Mouse (Mus musculus) heart, adult 2 months (tissue): ENCODE measurements around the gene Fam129b. TPM values are rescaled to one million over a fixed set of nuclear protein-coding genes. Genes with fewer than 3 reads are reported as not detected.

Source experiments
- DNase-seq, 2 experiments: peaks; one replicate each; pipeline ENCODE4 v3.0.0; 2021
- H3K27ac ChIP-seq: fragments of 200-600 bp; 2 replicates; pipeline ENCODE4 v1.8.1; 2022
- H3K27me3 ChIP-seq: fragments of 200-500 bp; 2 replicates; pipeline ENCODE4 v1.6.1; 2012; ENCODE audit warnings: mild to moderate bottlenecking, low read length, inconsistent platforms, mixed read lengths; ENCODE audit not compliant: control insufficient read depth, insufficient read depth
- H3K36me3 ChIP-seq: fragments of 200-500 bp; 2 replicates; pipeline ENCODE4 v1.6.1; 2012; ENCODE audit warnings: low read length, inconsistent platforms; ENCODE audit not compliant: control insufficient read depth, insufficient read depth
- H3K4me1 ChIP-seq: fragments of 200-500 bp; 2 replicates; pipeline ENCODE4 v1.6.1; 2011; ENCODE audit warnings: low read length; ENCODE audit not compliant: control insufficient read depth, insufficient read depth
- H3K4me3 ChIP-seq: fragments of 200-600 bp; 2 replicates; pipeline ENCODE4 v1.8.1; 2022
- H3K79me2 ChIP-seq: fragments of 200-500 bp; replicated peaks from 2 replicates; pipeline ENCODE4 v1.6.1; 2012; ENCODE audit warnings: mild to moderate bottlenecking, inconsistent platforms, low read length, moderate library complexity, mixed read lengths; ENCODE audit not compliant: control insufficient read depth, insufficient read depth
- H3K9ac ChIP-seq: fragments of 200-500 bp; 2 replicates; pipeline ENCODE4 v1.6.1; 2012; ENCODE audit warnings: low read depth, mild to moderate bottlenecking, control low read depth, inconsistent platforms, low read length, mixed read lengths
- CTCF ChIP-seq: fragments of 200-600 bp; IDR thresholded peaks from 2 replicates; pipeline ENCODE4 v1.8.1; 2022; ENCODE audit warnings: antibody characterized with exemption, mild to moderate bottlenecking, moderate library complexity
- EP300 ChIP-seq: fragments of 200-500 bp; IDR thresholded peaks from 2 replicates; pipeline ENCODE4 v1.6.1; 2011; ENCODE audit warnings: low read depth, low read length, control low read depth; ENCODE audit not compliant: insufficient read depth
- POLR2A ChIP-seq: fragments of 200-500 bp; IDR thresholded peaks from 2 replicates; pipeline ENCODE4 v1.6.1; 2011; ENCODE audit warnings: mild to moderate bottlenecking, low read depth, low read length, control low read depth; ENCODE audit not compliant: insufficient read depth
- WGBS: fragments of 180-500 bp; shearing (Covaris S2); methylation state at CpG from one replicate; pipeline ENCODE4 v1.1.7; 2018; 5-methylcytosine and 5-hydroxymethylcytosine counted together
- intact Hi-C: fragments of 180-260 bp; cut with DNase I; formaldehyde crosslinking; loops from one replicate; pipeline ENCODE4 v1.15.1; 2025
- polyA plus RNA-seq: library from polyadenylated mRNA; depleted of rRNA; stranded (reverse); fragments of >200 nt; gene quantifications from 2 replicates; pipeline ENCODE4 v1.2.3, GENCODE M21; 2012
- total RNA-seq, 2 experiments: library from RNA; stranded (reverse); gene quantifications; 2 replicates each; pipeline ENCODE4 v1.2.3; 2021

The Fam129b gene
- total and polyA plus RNA-seq, 3 experiments: 19.5 to 21.0 (median 20.0) TPM

GRCm38 (mm10) chr2:32928947-32929829, 53.3 kb downstream of the Fam129b start:
- no peaks in the 10 kb centered on the region for H3K27me3 ChIP-seq
- no peaks in the 10 kb centered on the region for H3K4me1 ChIP-seq
- no peak overlapping the region for H3K4me3 ChIP-seq
- no peaks in the 10 kb centered on the region for H3K79me2 ChIP-seq
- TF ChIP-seq CTCF: no peak
- no peak for TF ChIP-seq EP300
- TF ChIP-seq POLR2A: no peak
- intact Hi-C loops: loop anchor here (1.0 to 5.0 kb wide), 2 partner anchors 65 to 142 kb away; no protein-coding TSS in a partner anchor
- 87% methylated on average over 19 of the region's 19 CpGs for WGBS
- no peaks in the 10 kb centered on the region for H3K36me3 ChIP-seq
- no peak overlapping the region for H3K9ac ChIP-seq
- no peak for DNase-seq
- no peak overlapping the region for H3K27ac ChIP-seq

GRCm38 (mm10) chr2:32931730-32932129, 55.8 kb downstream of the Fam129b start:
- TF ChIP-seq POLR2A (no peak), EP300 (no peak), CTCF (no peak)
- Histone ChIP-seq H3K27me3 (no peaks in the 10 kb centered on the region), H3K27ac (no peak overlapping the region), H3K4me3 (no peak overlapping the region), H3K9ac (no peak overlapping the region), H3K4me1 (no peaks in the 10 kb centered on the region), H3K36me3 (no peaks in the 10 kb centered on the region), H3K79me2 (no peaks in the 10 kb centered on the region)
- DNase-seq: no peak
- WGBS: 81% methylated on average over 7 of the region's 7 CpGs
- intact Hi-C loops: no loop called here

GRCm38 (mm10) chr2:32938741-32939140, 62.8 kb downstream of the Fam129b start:
- no peak for TF ChIP-seq CTCF
- no peak for TF ChIP-seq EP300
- TF ChIP-seq POLR2A: no peak
- no peak overlapping the region for H3K4me3 ChIP-seq
- WGBS: 86% methylated on average over 5 of the region's 5 CpGs
- no peaks in the 10 kb centered on the region for H3K27me3 ChIP-seq
- H3K4me1 ChIP-seq: no peaks in the 10 kb centered on the region
- intact Hi-C loops: no loop called here
- H3K79me2 ChIP-seq: no peaks in the 10 kb centered on the region
- no peaks in the 10 kb centered on the region for H3K36me3 ChIP-seq
- H3K27ac ChIP-seq: no peak overlapping the region
- H3K9ac ChIP-seq: no peak overlapping the region
- DNase-seq: no peak

GRCm38 (mm10) chr2:32939418-32939817, 63.5 kb downstream of the Fam129b start:
- intact Hi-C loops: no loop called here
- Histone ChIP-seq H3K79me2 (no peaks in the 10 kb centered on the region), H3K36me3 (no peaks in the 10 kb centered on the region), H3K9ac (no peak overlapping the region), H3K4me1 (no peaks in the 10 kb centered on the region), H3K27me3 (no peaks in the 10 kb centered on the region), H3K4me3 (no peak overlapping the region), H3K27ac (no peak overlapping the region)
- TF ChIP-seq EP300 (no peak), CTCF (peak; percentile 77)
- WGBS: 87% methylated on average over 5 of the region's 5 CpGs
- DNase-seq: no peak

GRCm38 (mm10) chr2:32940483-32940882, 64.6 kb downstream of the Fam129b start:
- WGBS: 92% methylated on average over 4 of the region's 4 CpGs

GRCm38 (mm10) chr2:32947454-32947853, 71.5 kb downstream of the Fam129b start:
- TF ChIP-seq EP300: no peak
- no peak for TF ChIP-seq POLR2A
- no peak for TF ChIP-seq CTCF
- Histone ChIP-seq H3K79me2 (no peaks in the 10 kb centered on the region), H3K27me3 (no peaks in the 10 kb centered on the region), H3K9ac (no peak overlapping the region), H3K27ac (no peak overlapping the region), H3K36me3 (no peaks in the 10 kb centered on the region), H3K4me3 (no peak overlapping the region), H3K4me1 (no peaks in the 10 kb centered on the region)
- 91% methylated on average over 11 of the region's 11 CpGs for WGBS
- intact Hi-C loops: no loop called here
- DNase-seq: no peak

More at GRCm38 (mm10) chr2:32940483-32940882, 64.6 kb downstream of the Fam129b start:
- DNase-seq: no peak
- H3K27me3 ChIP-seq: no peaks in the 10 kb centered on the region
- no peak overlapping the region for H3K9ac ChIP-seq
- intact Hi-C loops: no loop called here
- no peak for TF ChIP-seq POLR2A
- 0 out of 2 replicates have a peak, but pooled peaks have one; percentile 1 for TF ChIP-seq CTCF
- H3K4me3 ChIP-seq: no peak overlapping the region
- no peak overlapping the region for H3K27ac ChIP-seq
- H3K79me2 ChIP-seq: no peaks in the 10 kb centered on the region
- no peaks in the 10 kb centered on the region for H3K4me1 ChIP-seq
- H3K36me3 ChIP-seq: no peaks in the 10 kb centered on the region
